Mouse (Mus musculus): ENCODE results near the gene Zfp949. TPM values are rescaled to one million over a fixed set of nuclear protein-coding genes. Genes with fewer than 3 reads are reported as not detected.
"Not testable (repeated sequence)": the region's sequence is repeated elsewhere in the genome, so short reads cannot be mapped to it uniquely, and the experiment has no call there.

Gene Zfp949
- polyA plus RNA-seq, 1 experiment: 1.5 TPM

DNA sequence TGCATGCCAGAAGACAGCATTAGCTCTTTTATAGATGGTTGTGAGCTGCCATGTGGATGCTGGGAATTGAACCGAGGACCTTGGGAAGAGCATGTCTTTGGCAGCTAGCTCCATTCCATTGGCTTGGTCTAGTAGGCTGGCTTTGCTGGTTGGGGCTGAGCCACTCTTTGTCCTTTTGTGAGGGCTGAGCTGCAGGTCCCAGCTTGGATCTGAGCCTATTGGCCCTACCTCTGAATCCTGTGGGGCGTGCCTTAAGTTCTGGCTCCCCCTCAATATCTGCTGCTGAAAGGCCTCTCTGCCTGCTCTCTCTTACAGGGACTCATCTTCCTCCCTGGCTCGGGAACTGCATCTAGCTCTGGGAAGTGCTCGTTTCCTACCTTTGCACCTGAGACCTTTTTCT, 10.3 kb downstream of the Zfp949 start:
- Histone ChIP-seq H3K27me3 (ENCODE audit: control insufficient read depth, insufficient read depth, insufficient read length) (no peaks in the 10 kb centered on the region), H3K79me3 (ENCODE audit: low read depth) (no peaks in the 10 kb centered on the region), H3ac (ENCODE audit: control insufficient read depth, insufficient read length, low read depth) (no peak overlapping the region), H3K4me3 (ENCODE audit: insufficient read depth, poor library complexity, severe bottlenecking) (no peak overlapping the region), H3K79me2 (ENCODE audit: control insufficient read depth, insufficient read depth) (no peaks in the 10 kb centered on the region), H3K36me3 (ENCODE audit: control insufficient read depth, insufficient read depth) (no peaks in the 10 kb centered on the region)
- no peak for TF ChIP-seq FOSL1 (IDR thresholded peaks at IDR 0.05; ENCODE audit: insufficient read depth, low read length, poor library complexity, severe bottlenecking)
- no peak for TF ChIP-seq MYOG (IDR thresholded peaks at IDR 0.05; ENCODE audit: control insufficient read depth, extremely low read depth, insufficient read length)
- TF ChIP-seq CTCF (IDR thresholded peaks at IDR 0.05; ENCODE audit: control insufficient read depth, insufficient read depth, insufficient read length): no peak
- TF ChIP-seq USF1 (IDR thresholded peaks at IDR 0.05; ENCODE audit: low read depth): no peak
- TF ChIP-seq MYOD1 (IDR thresholded peaks at IDR 0.05; ENCODE audit: control insufficient read depth, insufficient read length, low read depth): no peak
- TF ChIP-seq CEBPB (IDR thresholded peaks at IDR 0.05; ENCODE audit: low read depth): no peak
- TF ChIP-seq MAX (IDR thresholded peaks at IDR 0.05): no peak

DNA sequence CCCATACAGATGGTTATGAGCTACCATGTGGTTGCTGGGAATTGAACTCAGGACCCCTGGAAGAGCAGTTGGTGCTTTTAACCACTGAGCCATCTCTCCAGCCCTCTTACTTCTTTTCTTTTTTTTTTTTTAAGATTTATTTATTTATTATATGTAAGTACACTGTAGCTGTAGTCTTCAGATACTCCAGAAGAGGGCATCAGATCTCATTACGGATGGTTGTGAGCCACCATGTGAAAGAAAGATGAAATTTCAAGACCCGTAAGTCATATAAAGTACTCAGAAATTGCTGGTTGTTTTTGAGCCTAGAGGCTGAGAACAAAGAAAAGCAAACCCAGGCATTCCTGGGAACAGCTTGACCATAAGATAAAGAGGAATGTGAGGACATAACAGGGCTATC, 13.7 kb downstream of the Zfp949 start:
- H3K79me3 ChIP-seq (ENCODE audit: low read depth); H3ac ChIP-seq (ENCODE audit: control insufficient read depth, insufficient read length, low read depth); H3K4me3 ChIP-seq (ENCODE audit: insufficient read depth, poor library complexity, severe bottlenecking); H3K79me2 ChIP-seq (ENCODE audit: control insufficient read depth, insufficient read depth); H3K36me3 ChIP-seq (ENCODE audit: control insufficient read depth, insufficient read depth); H3K27me3 ChIP-seq (ENCODE audit: control insufficient read depth, insufficient read depth, insufficient read length): not testable (repeated sequence)

DNA sequence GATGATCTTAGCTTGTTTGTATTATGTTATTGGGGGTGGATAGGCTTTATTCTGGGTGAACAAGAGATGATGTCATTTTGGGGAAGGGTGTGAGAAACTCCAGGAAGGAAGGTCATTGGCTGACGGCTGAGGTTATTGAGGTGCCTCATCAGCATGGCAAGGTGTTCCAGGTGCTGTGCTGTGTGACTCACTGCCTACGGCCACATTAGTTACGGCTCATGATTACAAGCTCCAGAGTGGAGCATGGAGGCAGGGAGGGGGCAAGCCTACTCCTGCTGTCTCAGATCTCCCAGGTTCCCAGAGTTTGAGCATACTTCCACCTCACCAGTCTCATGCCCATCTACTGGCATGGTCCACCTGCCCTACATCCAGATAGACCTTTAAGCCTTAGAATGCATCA, 22.7 kb downstream of the Zfp949 start:
- H3K27me3 ChIP-seq (ENCODE audit: control insufficient read depth, insufficient read depth, insufficient read length); H3K79me2 ChIP-seq (ENCODE audit: control insufficient read depth, insufficient read depth); H3ac ChIP-seq (ENCODE audit: control insufficient read depth, insufficient read length, low read depth); H3K79me3 ChIP-seq (ENCODE audit: low read depth); H3K4me3 ChIP-seq (ENCODE audit: insufficient read depth, poor library complexity, severe bottlenecking); H3K36me3 ChIP-seq (ENCODE audit: control insufficient read depth, insufficient read depth): not testable (repeated sequence)

DNA sequence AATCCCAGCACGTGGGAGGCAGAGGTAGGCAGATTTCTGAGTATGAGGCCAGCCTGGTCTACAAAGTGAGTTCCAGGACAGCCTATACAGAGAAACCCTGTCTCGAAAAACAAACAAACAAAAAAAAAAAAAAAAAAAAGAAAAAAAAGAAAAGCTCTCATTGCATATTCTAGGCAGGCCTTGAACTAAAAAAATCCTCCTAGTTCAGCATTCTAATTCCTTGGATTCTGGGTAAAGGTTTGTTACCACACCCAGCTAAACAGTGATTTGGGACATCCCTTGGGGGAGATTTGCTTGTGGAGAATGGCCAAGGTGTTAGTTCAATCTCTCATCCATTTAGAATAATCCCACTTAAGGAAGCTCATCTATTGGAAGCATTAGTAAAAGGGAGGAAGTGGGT, 32.8 kb downstream of the Zfp949 start, which contains the start of gene Trim43a:
Gene Trim43a, plus strand, starts transcription at position 301 of the 400 bp plus-strand sequence.
- H3K27me3 ChIP-seq (ENCODE audit: control insufficient read depth, insufficient read depth, insufficient read length); H3K79me2 ChIP-seq (ENCODE audit: control insufficient read depth, insufficient read depth); H3K36me3 ChIP-seq (ENCODE audit: control insufficient read depth, insufficient read depth); H3ac ChIP-seq (ENCODE audit: control insufficient read depth, insufficient read length, low read depth); H3K79me3 ChIP-seq (ENCODE audit: low read depth); H3K4me3 ChIP-seq (ENCODE audit: insufficient read depth, poor library complexity, severe bottlenecking): not testable (repeated sequence)

DNA sequence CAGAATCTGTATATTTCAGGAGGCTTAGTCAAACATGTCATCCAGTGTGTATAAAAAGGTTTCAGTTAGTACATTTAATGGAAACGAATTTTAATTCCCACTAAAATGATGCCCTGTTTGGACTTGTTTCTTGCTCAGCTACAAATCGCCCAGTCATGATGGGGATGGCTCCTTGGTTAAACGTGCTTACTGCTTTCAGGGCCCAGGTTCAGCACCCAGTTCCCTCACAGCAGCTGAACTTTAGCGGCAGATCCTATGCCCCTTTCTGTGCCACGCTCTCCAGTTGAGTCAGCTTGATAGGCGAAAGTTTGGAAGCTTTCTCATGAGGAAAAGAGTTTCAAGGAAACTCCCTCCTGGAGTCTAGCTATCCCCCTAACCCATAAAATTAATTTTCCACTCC, 45.9 kb downstream of the Zfp949 start:
- not testable (repeated sequence) for H3ac ChIP-seq (ENCODE audit: control insufficient read depth, insufficient read length, low read depth); H3K79me3 ChIP-seq (ENCODE audit: low read depth); H3K4me3 ChIP-seq (ENCODE audit: insufficient read depth, poor library complexity, severe bottlenecking); H3K79me2 ChIP-seq (ENCODE audit: control insufficient read depth, insufficient read depth); H3K36me3 ChIP-seq (ENCODE audit: control insufficient read depth, insufficient read depth); H3K27me3 ChIP-seq (ENCODE audit: control insufficient read depth, insufficient read depth, insufficient read length)

DNA sequence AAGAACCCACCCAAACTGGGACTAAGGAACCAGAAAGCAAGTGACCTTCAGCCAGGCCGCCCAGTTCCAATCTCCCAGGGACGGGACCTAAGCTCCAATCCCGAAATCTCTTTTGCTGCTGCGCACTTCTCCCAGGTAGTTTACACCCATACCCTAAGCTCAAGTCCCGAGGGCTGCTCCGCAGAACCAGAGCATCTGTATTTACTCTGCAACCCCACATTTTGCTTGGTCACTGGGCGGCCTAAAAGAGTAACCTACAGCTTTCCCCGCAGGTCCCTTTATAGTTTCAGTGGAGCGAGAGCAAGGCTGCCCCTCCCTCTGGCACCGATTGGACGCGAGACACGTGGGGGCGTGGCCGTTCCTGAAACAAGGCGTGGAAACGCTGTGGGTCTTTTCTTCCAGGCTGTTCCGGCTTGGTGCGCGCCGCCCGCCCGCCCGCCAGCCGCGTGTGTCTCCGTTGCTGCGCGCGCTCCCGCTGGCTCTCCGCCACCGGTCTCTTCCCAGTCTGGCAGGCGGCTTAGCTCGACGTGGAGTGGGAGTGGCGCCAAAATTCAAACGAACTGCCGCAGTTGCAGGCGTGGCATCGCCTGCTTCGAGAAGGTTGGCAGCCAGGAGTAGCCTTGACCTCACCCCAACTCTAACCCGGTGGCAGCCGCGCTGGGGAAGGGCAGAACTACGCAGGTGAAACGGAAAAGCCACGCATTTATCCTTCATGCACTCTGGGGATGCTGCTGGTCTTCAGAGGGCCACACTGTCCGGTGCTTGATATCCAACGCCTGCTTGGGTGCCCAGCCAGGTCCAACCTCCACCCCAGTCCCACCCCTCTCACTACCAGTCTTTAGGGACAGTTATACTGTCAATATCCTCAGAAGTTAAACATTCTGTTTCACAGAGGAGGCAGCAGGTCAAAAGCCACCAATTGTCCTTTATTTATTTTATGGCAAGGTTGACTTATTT, 51.7 kb downstream of the Zfp949 start:
- H3K4me3 ChIP-seq (ENCODE audit: insufficient read depth, poor library complexity, severe bottlenecking); H3ac ChIP-seq (ENCODE audit: control insufficient read depth, insufficient read length, low read depth); H3K79me3 ChIP-seq (ENCODE audit: low read depth); H3K36me3 ChIP-seq (ENCODE audit: control insufficient read depth, insufficient read depth); H3K79me2 ChIP-seq (ENCODE audit: control insufficient read depth, insufficient read depth); H3K27me3 ChIP-seq (ENCODE audit: control insufficient read depth, insufficient read depth, insufficient read length): not testable (repeated sequence)
- TF ChIP-seq MAX (IDR thresholded peaks at IDR 0.05): peak; percentile 50

Other genes starting within 250 kb of the Zfp949 start
- gene Nt5e, start 220.8 kb upstream of the Zfp949 start, polyA plus RNA-seq (2012; fragmentation: generic; extraction: Trizol): 0.34 TPM
- gene Snx14, start 109.1 kb upstream of the Zfp949 start, polyA plus RNA-seq (2012; fragmentation: generic; extraction: Trizol): 6.6 TPM
- not detected for gene Gm20537, start 91.4 kb upstream of the Zfp949 start, polyA plus RNA-seq (2012; fragmentation: generic; extraction: Trizol)
- gene Syncrip, start 65.4 kb upstream of the Zfp949 start, polyA plus RNA-seq (2012; fragmentation: generic; extraction: Trizol): 66.9 TPM
- gene Trim43a, start 32.9 kb downstream of the Zfp949 start, polyA plus RNA-seq (2012; fragmentation: generic; extraction: Trizol): 0.04 TPM
- gene Mthfsl, start 172.3 kb downstream of the Zfp949 start, polyA plus RNA-seq (2012; fragmentation: generic; extraction: Trizol): 17.1 TPM
- gene Bcl2a1d, start 183.9 kb downstream of the Zfp949 start, polyA plus RNA-seq (2012; fragmentation: generic; extraction: Trizol): 0.06 TPM